Mouse (Mus musculus): ENCODE data around the gene Rnaseh2c. TPM values are rescaled to one million over a fixed set of nuclear protein-coding genes. Genes with fewer than 3 reads are reported as not detected.
A peak's percentile ranks its signal among the peaks of the same experiment; 100 is the strongest.

Gene Rnaseh2c
- total RNA-seq, 1 experiment = 99.5 TPM

GRCm38 (mm10) chr19:5608707-5609106, 7.0 kb downstream of the Rnaseh2c start:
- in situ Hi-C loops (cut with MboI; ENCODE audit: low sequenced_read_pairs in 2 of 2, unreplicated experiment in 2 of 2) = no loop called here
- Histone ChIP-seq H3K4me3 (ENCODE audit: insufficient read depth in 1 of 2, low read depth in 1 of 2, low read length in 2 of 2, poor library complexity in 1 of 2, severe bottlenecking in 1 of 2) (no peak overlapping the region), H3K9me3 (ENCODE audit: control insufficient read depth, insufficient read depth, low read depth, low read length) (no peaks in the 10 kb centered on the region), H3K27ac (ENCODE audit: insufficient read depth, low read depth, low read length, poor library complexity, severe bottlenecking) (no peak overlapping the region), H3K36me3 (ENCODE audit: control insufficient read depth, insufficient read depth, low read length, poor library complexity, severe bottlenecking) (peaks cover 50% of the 10 kb centered on the region), H3K4me1 (ENCODE audit: control insufficient read depth in 2 of 2, insufficient read depth in 2 of 2, low read length in 2 of 2, poor library complexity in 1 of 2) (peaks cover 1 to 11% of the 10 kb centered on the region in 2 experiments; a peak in 2 of 4 replicates), H3K9ac (ENCODE audit: insufficient read depth, low read depth, low read length, poor library complexity, severe bottlenecking) (no peak overlapping the region)
- no peak for TF ChIP-seq MAFK (IDR thresholded peaks at IDR 0.05; ENCODE audit: insufficient read depth, low read depth, low read length)
- TF ChIP-seq ZC3H11A (IDR thresholded peaks at IDR 0.05; ENCODE audit: borderline replicate concordance, low read depth, low read length) = no peak
- no peak for TF ChIP-seq ZNF384 (IDR thresholded peaks at IDR 0.05; ENCODE audit: low read depth, low read length)
- TF ChIP-seq HCFC1 (IDR thresholded peaks at IDR 0.05; ENCODE audit: borderline replicate concordance, insufficient read depth, low read length) = no peak
- no peak for TF ChIP-seq CHD2 (IDR thresholded peaks at IDR 0.05; ENCODE audit: low read depth, low read length)
- DNase-seq (ENCODE audit: low read depth, low spot score) = no peak

GRCm38 (mm10) chr19:5609171-5609546, 7.5 kb downstream of the Rnaseh2c start:
- H3K9me3 ChIP-seq (ENCODE audit: control insufficient read depth, insufficient read depth, low read depth, low read length) = no peaks in the 10 kb centered on the region
- peak overlapping the region; percentile 57 for H3K9ac ChIP-seq (ENCODE audit: insufficient read depth, low read depth, low read length, poor library complexity, severe bottlenecking)
- no peak overlapping the region for H3K27ac ChIP-seq (ENCODE audit: insufficient read depth, low read depth, low read length, poor library complexity, severe bottlenecking)
- DNase-seq (ENCODE audit: low read depth, low spot score) = no peak
- H3K4me1 ChIP-seq (ENCODE audit: control insufficient read depth in 2 of 2, insufficient read depth in 2 of 2, low read length in 2 of 2, poor library complexity in 1 of 2) = peaks cover 1 to 11% of the 10 kb centered on the region in 2 experiments; a peak in 2 of 4 replicates
- TF ChIP-seq ZC3H11A (IDR thresholded peaks at IDR 0.05; ENCODE audit: borderline replicate concordance, low read depth, low read length) (no peak), ZNF384 (IDR thresholded peaks at IDR 0.05; ENCODE audit: low read depth, low read length) (no peak), HCFC1 (IDR thresholded peaks at IDR 0.05; ENCODE audit: borderline replicate concordance, insufficient read depth, low read length) (no peak), CHD2 (IDR thresholded peaks at IDR 0.05; ENCODE audit: low read depth, low read length) (no peak), MAFK (IDR thresholded peaks at IDR 0.05; ENCODE audit: insufficient read depth, low read depth, low read length) (no peak)
- peaks cover 46% of the 10 kb centered on the region for H3K36me3 ChIP-seq (ENCODE audit: control insufficient read depth, insufficient read depth, low read length, poor library complexity, severe bottlenecking)
- H3K4me3 ChIP-seq (ENCODE audit: insufficient read depth in 1 of 2, low read depth in 1 of 2, low read length in 2 of 2, poor library complexity in 1 of 2, severe bottlenecking in 1 of 2) = peak overlapping the region; percentile 93 to 95
- in situ Hi-C loops (cut with MboI; ENCODE audit: low sequenced_read_pairs in 2 of 2, unreplicated experiment in 2 of 2) = no loop called here

GRCm38 (mm10) chr19:5609547-5610404, 8.1 kb downstream of the Rnaseh2c start, which contains the start of gene Kat5:
Gene Kat5 (minus strand): TSS chr19:5610237.
- Histone ChIP-seq H3K9me3 (ENCODE audit: control insufficient read depth, insufficient read depth, low read depth, low read length) (no peaks in the 10 kb centered on the region), H3K9ac (ENCODE audit: insufficient read depth, low read depth, low read length, poor library complexity, severe bottlenecking) (peak within 1 kb of the TSS; percentile 99), H3K36me3 (ENCODE audit: control insufficient read depth, insufficient read depth, low read length, poor library complexity, severe bottlenecking) (peaks cover 40% of the 10 kb centered on the region), H3K4me3 (ENCODE audit: insufficient read depth in 1 of 2, low read depth in 1 of 2, low read length in 2 of 2, poor library complexity in 1 of 2, severe bottlenecking in 1 of 2) (peak within 1 kb of the TSS; percentile 93 to 95), H3K27ac (ENCODE audit: insufficient read depth, low read depth, low read length, poor library complexity, severe bottlenecking) (peak within 1 kb of the TSS; percentile 98), H3K4me1 (ENCODE audit: control insufficient read depth in 2 of 2, insufficient read depth in 2 of 2, low read length in 2 of 2, poor library complexity in 1 of 2) (peaks cover 1 to 11% of the 10 kb centered on the region in 2 experiments; a peak in 2 of 4 replicates)
- peak; percentile 90 for DNase-seq (ENCODE audit: low read depth, low spot score)
- TF ChIP-seq CHD2 (IDR thresholded peaks at IDR 0.05; ENCODE audit: low read depth, low read length) = no peak
- peak; percentile 59; the same call in 1 of the 2 replicates for TF ChIP-seq HCFC1 (IDR thresholded peaks at IDR 0.05; ENCODE audit: borderline replicate concordance, insufficient read depth, low read length)
- in situ Hi-C loops (cut with MboI; ENCODE audit: low sequenced_read_pairs in 2 of 2, unreplicated experiment in 2 of 2) = no loop called here

- no peak overlapping the region for H3K4me3 ChIP-seq (ENCODE audit: insufficient read depth in 1 of 2, low read depth in 1 of 2, low read length in 2 of 2, poor library complexity in 1 of 2, severe bottlenecking in 1 of 2)
- H3K4me1 ChIP-seq (ENCODE audit: control insufficient read depth in 2 of 2, insufficient read depth in 2 of 2, low read length in 2 of 2, poor library complexity in 1 of 2) = peaks cover 1 to 11% of the 10 kb centered on the region in 2 experiments; a peak in 2 of 4 replicates
- no peaks in the 10 kb centered on the region for H3K9me3 ChIP-seq (ENCODE audit: control insufficient read depth, insufficient read depth, low read depth, low read length)
- DNase-seq (ENCODE audit: low read depth, low spot score) = no peak
- in situ Hi-C loops (cut with MboI; ENCODE audit: low sequenced_read_pairs in 2 of 2, unreplicated experiment in 2 of 2) = no loop called here
- H3K9ac ChIP-seq (ENCODE audit: insufficient read depth, low read depth, low read length, poor library complexity, severe bottlenecking) = no peak overlapping the region
- H3K36me3 ChIP-seq (ENCODE audit: control insufficient read depth, insufficient read depth, low read length, poor library complexity, severe bottlenecking) = peaks cover 20% of the 10 kb centered on the region; the same call in 1 of the 2 replicates
- no peak for TF ChIP-seq HCFC1 (IDR thresholded peaks at IDR 0.05; ENCODE audit: borderline replicate concordance, insufficient read depth, low read length)
- no peak for TF ChIP-seq CHD2 (IDR thresholded peaks at IDR 0.05; ENCODE audit: low read depth, low read length)
- no peak for TF ChIP-seq ZNF384 (IDR thresholded peaks at IDR 0.05; ENCODE audit: low read depth, low read length)
- TF ChIP-seq ZC3H11A (IDR thresholded peaks at IDR 0.05; ENCODE audit: borderline replicate concordance, low read depth, low read length) = no peak
- no peak for TF ChIP-seq MAFK (IDR thresholded peaks at IDR 0.05; ENCODE audit: insufficient read depth, low read depth, low read length)
- no peak overlapping the region for H3K27ac ChIP-seq (ENCODE audit: insufficient read depth, low read depth, low read length, poor library complexity, severe bottlenecking)
Measured at GRCm38 (mm10) chr19:5611973-5612372, 10.3 kb downstream of the Rnaseh2c start.
